Mouse (Mus musculus): ENCODE measurements around the gene Psmb9.

DNA sequence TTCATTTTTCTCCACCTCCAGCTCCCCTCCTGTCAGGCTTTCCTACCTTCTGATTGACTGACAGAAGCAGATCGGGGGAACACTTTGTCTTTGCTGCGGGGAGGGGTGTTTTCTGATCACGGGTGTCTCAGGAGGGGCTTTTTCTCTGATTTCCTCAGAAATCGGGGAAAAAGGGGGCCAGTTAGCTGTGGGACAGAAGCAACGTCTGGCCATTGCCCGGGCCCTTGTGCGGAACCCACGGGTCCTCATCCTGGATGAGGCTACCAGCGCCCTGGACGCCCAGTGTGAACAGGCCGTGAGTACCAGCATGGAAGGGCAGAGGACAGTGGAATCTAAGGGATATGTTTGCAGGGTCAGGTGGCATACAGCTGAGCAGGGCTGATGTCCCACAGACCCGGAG lies 27.6 kb upstream of the Psmb9 start:
- TF ChIP-seq CTCF (IDR thresholded peaks at IDR 0.05; ENCODE audit: low read depth) = no peak
- no peak for TF ChIP-seq EP300 (IDR thresholded peaks at IDR 0.05; ENCODE audit: low read depth)
